Mouse (Mus musculus) midbrain, postnatal 0 days (tissue): ENCODE data around the gene Fam81a. TPM values are rescaled to one million over a fixed set of nuclear protein-coding genes. Genes with fewer than 3 reads are reported as not detected.

Experiments used
- ATAC-seq: fragments of 200-750 bp; cut with Nextera tagmentation; 2 replicates; pipeline ENCODE4 v1.8.0; 2017; ENCODE audit warnings: moderate number of reproducible peaks, mild to moderate bottlenecking, moderate TSS enrichment, moderate library complexity; ENCODE audit not compliant: low FRiP score
- DNase-seq: peaks from one replicate; pipeline ENCODE4 v3.0.0-alpha.2; 2015; ENCODE audit warnings: low spot score
- H3K27ac ChIP-seq: fragments of 300-500 bp; sonication (generic); 2 replicates; pipeline ENCODE4 v1.5.1; 2014; ENCODE audit warnings: low read depth, mild to moderate bottlenecking, low read length, mixed read lengths
- H3K27me3 ChIP-seq: fragments of 300-500 bp; sonication (generic); 2 replicates; pipeline ENCODE4 v1.6.1; 2014; ENCODE audit warnings: low read length, control low read depth, mixed read lengths; ENCODE audit not compliant: insufficient read depth
- H3K36me3 ChIP-seq: fragments of 300-500 bp; sonication (generic); 2 replicates; pipeline ENCODE4 v1.6.1; 2014; ENCODE audit warnings: low read length, control low read depth, mixed read lengths; ENCODE audit not compliant: insufficient read depth
- H3K4me1 ChIP-seq: fragments of 300-500 bp; sonication (generic); 2 replicates; pipeline ENCODE4 v1.6.1; 2014; ENCODE audit warnings: mild to moderate bottlenecking, control low read depth, antibody characterized with exemption, low read length, mixed read lengths; ENCODE audit not compliant: insufficient read depth
- H3K4me2 ChIP-seq: fragments of 300-500 bp; sonication (generic); 2 replicates; pipeline ENCODE4 v1.6.1; 2014; ENCODE audit warnings: low read depth, mild to moderate bottlenecking, low read length, mixed read lengths; ENCODE audit not compliant: poor library complexity, severe bottlenecking
- H3K4me3 ChIP-seq: fragments of 300-500 bp; sonication (generic); 2 replicates; pipeline ENCODE4 v1.5.1; 2014; ENCODE audit warnings: low read depth, mild to moderate bottlenecking, low read length, moderate library complexity
- H3K9ac ChIP-seq: fragments of 300-500 bp; sonication (generic); replicated peaks from 2 replicates; pipeline ENCODE4 v1.6.1; 2014; ENCODE audit warnings: mild to moderate bottlenecking, low read length, moderate library complexity, mixed read lengths; ENCODE audit not compliant: poor library complexity, severe bottlenecking
- H3K9me3 ChIP-seq: fragments of 300-500 bp; sonication (generic); 2 replicates; pipeline ENCODE4 v1.6.1; 2016; ENCODE audit warnings: low read length, control low read depth
- CTCF ChIP-seq: IDR thresholded peaks from 2 replicates; pipeline ENCODE4 v1.5.1; 2016; ENCODE audit warnings: antibody characterized with exemption, mild to moderate bottlenecking
- WGBS: fragments of 180-500 bp; shearing (Covaris S2); extraction: QIAGEN DNeasy Blood & Tissue Kit; methylation state at CpG from one replicate; pipeline ENCODE4 v1.1.7; 2014; 5-methylcytosine and 5-hydroxymethylcytosine counted together
- polyA plus RNA-seq: library from polyadenylated mRNA; unstranded; fragments of >200 nt; fragmentation: Nextera tagmentation; extraction: Ambion mirVana; gene quantifications from 2 replicates; pipeline ENCODE4 v1.2.1, GENCODE M21; 2015
- total RNA-seq: library from RNA; depleted of rRNA; stranded (reverse); fragments of >200 nt; gene quantifications from 2 replicates; pipeline ENCODE4 v1.2.3, GENCODE M21; 2014

The Fam81a gene
- total and polyA plus RNA-seq, 2 experiments from 2014 or later = 10.7 to 11.8 TPM

- no peak for DNase-seq
- no peak overlapping the region for H3K4me3 ChIP-seq
- H3K9ac ChIP-seq = no peak overlapping the region
- 63% methylated on average over 5 of the region's 5 CpGs for WGBS
- no peaks in the 10 kb centered on the region for H3K36me3 ChIP-seq
- no peak for ATAC-seq
- no peaks in the 10 kb centered on the region for H3K4me1 ChIP-seq
- H3K4me2 ChIP-seq = no peak overlapping the region
- H3K9me3 ChIP-seq = no peaks in the 10 kb centered on the region
- no peaks in the 10 kb centered on the region for H3K27me3 ChIP-seq
- no peak overlapping the region for H3K27ac ChIP-seq
- TF ChIP-seq CTCF = no peak
Observed at GRCm38 (mm10) chr9:70134716-70135115, 7.6 kb downstream of the Fam81a start.

GRCm38 (mm10) chr9:70134215-70134614 lies 8.1 kb downstream of the Fam81a start:
- Histone ChIP-seq H3K4me3 (no peak overlapping the region), H3K27me3 (no peaks in the 10 kb centered on the region), H3K9ac (no peak overlapping the region), H3K27ac (no peak overlapping the region), H3K4me1 (no peaks in the 10 kb centered on the region), H3K4me2 (no peak overlapping the region), H3K9me3 (no peaks in the 10 kb centered on the region), H3K36me3 (no peaks in the 10 kb centered on the region)
- no peak for DNase-seq
- TF ChIP-seq CTCF = no peak
- 88% methylated on average over 9 of the region's 9 CpGs for WGBS
- ATAC-seq = no peak

GRCm38 (mm10) chr9:70130786-70131185 lies 11.6 kb downstream of the Fam81a start:
- WGBS = 91% methylated on average over 5 of the region's 5 CpGs
- no peak overlapping the region for H3K4me2 ChIP-seq
- no peak for DNase-seq
- H3K27ac ChIP-seq = no peak overlapping the region
- H3K36me3 ChIP-seq = no peaks in the 10 kb centered on the region
- H3K9ac ChIP-seq = no peak overlapping the region
- H3K9me3 ChIP-seq = no peaks in the 10 kb centered on the region
- ATAC-seq = no peak
- no peak overlapping the region for H3K4me3 ChIP-seq
- no peak for TF ChIP-seq CTCF
- no peaks in the 10 kb centered on the region for H3K27me3 ChIP-seq
- no peaks in the 10 kb centered on the region for H3K4me1 ChIP-seq

GRCm38 (mm10) chr9:70111869-70112286 lies 30.5 kb downstream of the Fam81a start:
- 4% methylated on average over 9 of the region's 10 CpGs for WGBS

GRCm38 (mm10) chr9:70110871-70111270 lies 31.5 kb downstream of the Fam81a start:
- Histone ChIP-seq H3K4me3 (no peak overlapping the region), H3K27ac (no peak overlapping the region), H3K36me3 (no peaks in the 10 kb centered on the region), H3K9ac (no peak overlapping the region), H3K27me3 (no peaks in the 10 kb centered on the region), H3K4me2 (no peak overlapping the region), H3K9me3 (no peaks in the 10 kb centered on the region), H3K4me1 (0 out of 2 replicates have a peak, but pooled peaks cover 3% of the 10 kb centered on the region)
- no peak for DNase-seq
- ATAC-seq = no peak
- WGBS = 43% methylated on average over 7 of the region's 7 CpGs
- no peak for TF ChIP-seq CTCF

More at GRCm38 (mm10) chr9:70111869-70112286, 30.5 kb downstream of the Fam81a start:
- peak overlapping the region; percentile 29 for H3K4me2 ChIP-seq
- DNase-seq (no peak), ATAC-seq (0 out of 2 replicates have a peak, but pooled peaks have one; percentile 5)
- H3K9ac ChIP-seq = no peak overlapping the region
- no peak for TF ChIP-seq CTCF
- 0 out of 2 replicates have a peak, but pooled peaks cover 3% of the 10 kb centered on the region for H3K4me1 ChIP-seq
- H3K27me3 ChIP-seq = no peaks in the 10 kb centered on the region
- H3K9me3 ChIP-seq = no peaks in the 10 kb centered on the region
- H3K36me3 ChIP-seq = no peaks in the 10 kb centered on the region
- no peak overlapping the region for H3K4me3 ChIP-seq
- H3K27ac ChIP-seq = no peak overlapping the region

- DNase-seq (peak; percentile 91), ATAC-seq (peak; percentile 60; the same call in 1 of the 2 replicates)
- Histone ChIP-seq H3K9me3 (no peaks in the 10 kb centered on the region), H3K27me3 (no peaks in the 10 kb centered on the region), H3K4me1 (0 out of 2 replicates have a peak, but pooled peaks cover 3% of the 10 kb centered on the region), H3K27ac (no peak overlapping the region), H3K4me3 (no peak overlapping the region), H3K36me3 (no peaks in the 10 kb centered on the region), H3K4me2 (no peak overlapping the region), H3K9ac (no peak overlapping the region)
- TF ChIP-seq CTCF = peak; percentile 97
- 8% methylated on average over 3 of the region's 3 CpGs for WGBS
Observed at GRCm38 (mm10) chr9:70109279-70109678, 33.1 kb downstream of the Fam81a start.
